Mouse (Mus musculus) testis, adult 2 months (tissue): ENCODE results near the gene Tln2.

ENCODE experiments used
- CTCF ChIP-seq: fragments of 200-500 bp; IDR thresholded peaks from 2 replicates; pipeline ENCODE4 v1.5.1; 2012; ENCODE audit warnings: low read depth, mild to moderate bottlenecking, inconsistent platforms, low read length, moderate library complexity; ENCODE audit not compliant: control insufficient read depth, insufficient read depth, insufficient replicate concordance
- POLR2A ChIP-seq: fragments of 200-500 bp; IDR thresholded peaks from 2 replicates; pipeline ENCODE4 v1.6.1; 2012; ENCODE audit warnings: low read depth, mild to moderate bottlenecking, inconsistent platforms, low read length, moderate library complexity; ENCODE audit not compliant: control insufficient read depth

- TF ChIP-seq CTCF, result no peak
- TF ChIP-seq POLR2A, result no peak
Measured at GRCm38 (mm10) chr9:67196609-67197008, 362.9 kb downstream of the Tln2 start.
